ENCODE assay signal across 8 mouse cellular contexts in the genomic region with DNA sequence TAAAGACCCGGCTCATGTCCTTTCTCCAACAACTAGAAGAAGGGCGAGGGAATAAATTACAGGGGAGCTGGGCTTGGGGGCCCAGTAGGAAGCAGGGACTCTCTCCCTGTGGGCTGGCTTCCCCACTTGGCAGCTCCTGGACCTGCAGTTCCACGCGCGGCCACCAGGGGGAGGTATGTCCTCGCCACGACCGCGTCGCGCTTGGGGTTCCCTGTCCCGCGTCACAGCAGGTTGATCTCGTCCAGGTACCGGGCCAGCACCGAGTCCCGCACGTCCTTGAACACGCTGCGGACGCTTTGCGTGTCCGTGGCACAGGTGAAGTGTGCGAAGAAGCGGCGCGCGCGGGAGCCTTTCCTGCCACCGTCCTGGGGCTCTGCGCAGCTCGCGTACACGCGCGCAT. TPM values are rescaled to one million over a fixed set of nuclear protein-coding genes. Genes with fewer than 3 reads are reported as not detected.
DNase-seq lines count a peak whose midpoint lies in the region; ATAC-seq and TF ChIP-seq lines count a peak whose summit lies in the region.

No protein-coding gene starts in this region.

- H3K4me3 ChIP-seq in hindbrain, postnatal 0 days (ENCODE audit: low read length): peak overlapping the region; percentile 38

- H3K9ac ChIP-seq in hindbrain, postnatal 0 days (replicated peaks; ENCODE audit: low read length): peak overlapping the region; percentile 35; the same call in 1 of the 2 replicates

- no peaks in the 10 kb centered on the region for H3K27me3 ChIP-seq in hindbrain, postnatal 0 days (ENCODE audit: insufficient read depth, low read length)

- H3K27ac ChIP-seq in hindbrain, postnatal 0 days: no peak overlapping the region

- TF ChIP-seq CTCF in hindbrain, postnatal 0 days (IDR thresholded peaks at IDR 0.05; ENCODE audit: low read depth): peak; percentile 100

- H3K36me3 ChIP-seq in hindbrain, postnatal 0 days (ENCODE audit: insufficient read depth, low read length): no peaks in the 10 kb centered on the region

- peak overlapping the region; percentile 64 for H3K4me2 ChIP-seq in hindbrain, postnatal 0 days (ENCODE audit: low read depth, low read length)

- WGBS in hindbrain, postnatal 0 days: 11% methylated on average over 36 of the region's 36 CpGs

- intact Hi-C loops in left cerebral cortex, postnatal 10 days (cut with DNase I): loop anchor here (2.0 to 5.0 kb wide), 2 partner anchors 35 to 102 kb away; no protein-coding TSS in a partner anchor

- peak; percentile 85 for DNase-seq in ZHBTc4 (ENCODE audit: low read depth, low spot score)
- peak; percentile 94 for DNase-seq in cerebellum, postnatal 4 days (ENCODE audit: low spot score in 2 of 2)
- DNase-seq in gastrocnemius, adult 8-10 months (ENCODE audit: low spot score in 2 of 2): peak; percentile 81 to 82
- peak; percentile 81 for DNase-seq in hindbrain, postnatal 0 days (ENCODE audit: low spot score)
- peak; percentile 77 to 86 for DNase-seq in left cerebral cortex, postnatal 10 days (ENCODE audit: extremely low spot score in 1 of 2, low spot score in 2 of 2)
- DNase-seq in right cerebral cortex, postnatal 14 days: peak; percentile 90
- DNase-seq in urinary bladder, postnatal 25 days (ENCODE audit: low spot score): peak; percentile 94

- H3K9me3 ChIP-seq in hindbrain, postnatal 0 days (ENCODE audit: low read length): no peaks in the 10 kb centered on the region

- peak; percentile 24 for ATAC-seq in hindbrain, postnatal 0 days
- ATAC-seq in megakaryocyte progenitor cell, adult 5-6 weeks (replicated peaks; ENCODE audit: poor library complexity): peak; percentile 55

- no peaks in the 10 kb centered on the region for H3K4me1 ChIP-seq in hindbrain, postnatal 0 days (ENCODE audit: insufficient read depth, low read length)

RNA-seq across cellular contexts. Expression of gene S1pr4, which starts 2.7 kb away (rescaled TPM):
- 1 to 10 TPM in 1 of 4 experiments, under 1 TPM in 3; 0.27 to 1.0 (median 0.59) TPM for total RNA-seq in gastrocnemius, adult 8-10 months (2022)
- 0.40 and 1.3 TPM in 2 replicates for total RNA-seq in hindbrain, postnatal 0 days (2014; rRNA removed)
- 0.38 and 0.40 TPM in 2 replicates for polyA plus RNA-seq in hindbrain, postnatal 0 days (2015; fragmentation: Nextera tagmentation; extraction: Ambion mirVana)
- under 1 TPM; 0.18 to 0.28 TPM for total RNA-seq in left cerebral cortex, postnatal 10 days (2021)
- total RNA-seq in megakaryocyte progenitor cell, adult 5-6 weeks (2015): 8.3 and 8.9 TPM in 2 replicates
- 6.2 and 9.5 TPM in 2 replicates for total RNA-seq in megakaryocyte progenitor cell, adult 5-6 weeks (2017)

RNA-seq across cellular contexts. Expression of gene Ncln, which starts 6.5 kb away (rescaled TPM):
- total RNA-seq in gastrocnemius, adult 8-10 months (2022): 10 to 100 TPM; 41.6 to 49.3 (median 43.1) TPM
- total RNA-seq in hindbrain, postnatal 0 days (2014; rRNA removed): 124 and 170 TPM in 2 replicates
- 66.3 and 66.5 TPM in 2 replicates for polyA plus RNA-seq in hindbrain, postnatal 0 days (2015; fragmentation: Nextera tagmentation; extraction: Ambion mirVana)
- 100 to 1,000 TPM in 1 of 2 experiments, 10 to 100 TPM in 1; 94.8 to 102 TPM for total RNA-seq in left cerebral cortex, postnatal 10 days (2021)
- 81.2 and 99.2 TPM in 2 replicates for total RNA-seq in megakaryocyte progenitor cell, adult 5-6 weeks (2015)
- 85.6 and 101 TPM in 2 replicates for total RNA-seq in megakaryocyte progenitor cell, adult 5-6 weeks (2017)

RNA-seq across cellular contexts. Expression of gene Celf5, which starts 20.1 kb away (rescaled TPM):
- total RNA-seq in gastrocnemius, adult 8-10 months (2022): under 1 TPM in 2 of 4 experiments, not detected in 2; 0.05 to 0.31 TPM
- 93.9 and 128 TPM in 2 replicates for total RNA-seq in hindbrain, postnatal 0 days (2014; rRNA removed)
- 40.1 and 43.2 TPM in 2 replicates for polyA plus RNA-seq in hindbrain, postnatal 0 days (2015; fragmentation: Nextera tagmentation; extraction: Ambion mirVana)
- total RNA-seq in left cerebral cortex, postnatal 10 days (2021): 100 to 1,000 TPM; 287 to 297 TPM
- total RNA-seq in megakaryocyte progenitor cell, adult 5-6 weeks (2015): 0.10 TPM in 1 of 2 replicates, not detected in the other
- not detected in 2 replicates for total RNA-seq in megakaryocyte progenitor cell, adult 5-6 weeks (2017)

RNA-seq across cellular contexts. Expression of gene Gna15, which starts 21.4 kb away (rescaled TPM):
- total RNA-seq in gastrocnemius, adult 8-10 months (2022): under 1 TPM; 0.19 to 0.80 (median 0.24) TPM
- total RNA-seq in hindbrain, postnatal 0 days (2014; rRNA removed): 2.5 and 9.8 TPM in 2 replicates
- polyA plus RNA-seq in hindbrain, postnatal 0 days (2015; fragmentation: Nextera tagmentation; extraction: Ambion mirVana): 1.2 and 1.9 TPM in 2 replicates
- total RNA-seq in left cerebral cortex, postnatal 10 days (2021): 1 to 10 TPM; 2.3 to 2.9 TPM
- total RNA-seq in megakaryocyte progenitor cell, adult 5-6 weeks (2015): 29.4 and 31.9 TPM in 2 replicates
- 28.7 and 28.9 TPM in 2 replicates for total RNA-seq in megakaryocyte progenitor cell, adult 5-6 weeks (2017)

RNA-seq across cellular contexts. Expression of gene Gna11, which starts 42.3 kb away (rescaled TPM):
- total RNA-seq in gastrocnemius, adult 8-10 months (2022): 10 to 100 TPM; 26.2 to 30.7 (median 28.4) TPM
- total RNA-seq in hindbrain, postnatal 0 days (2014; rRNA removed): 121 and 139 TPM in 2 replicates
- 95.6 and 105 TPM in 2 replicates for polyA plus RNA-seq in hindbrain, postnatal 0 days (2015; fragmentation: Nextera tagmentation; extraction: Ambion mirVana)
- 100 to 1,000 TPM; 111 to 118 TPM for total RNA-seq in left cerebral cortex, postnatal 10 days (2021)
- 5.4 and 6.0 TPM in 2 replicates for total RNA-seq in megakaryocyte progenitor cell, adult 5-6 weeks (2015)
- total RNA-seq in megakaryocyte progenitor cell, adult 5-6 weeks (2017): 7.6 and 10.2 TPM in 2 replicates

Comparison
In these comparisons a context has a peak if more than half of its experiments do, and no peak if none do; other contexts are left out.
1. RNA of gene Celf5, which starts 20.1 kb away (total RNA-seq): 287 to 297 TPM in left cerebral cortex, postnatal 10 days and 93.9 to 128 TPM in hindbrain, postnatal 0 days; 0.05 to 0.31 TPM in gastrocnemius, adult 8-10 months and 0.10 TPM in megakaryocyte progenitor cell, adult 5-6 weeks; every median in the first group is over 10 times any median in the second.
2. Peak in every context shown above with its lines, with median percentiles within 50 percentile points of each other: DNase-seq.